In the genomic region with DNA sequence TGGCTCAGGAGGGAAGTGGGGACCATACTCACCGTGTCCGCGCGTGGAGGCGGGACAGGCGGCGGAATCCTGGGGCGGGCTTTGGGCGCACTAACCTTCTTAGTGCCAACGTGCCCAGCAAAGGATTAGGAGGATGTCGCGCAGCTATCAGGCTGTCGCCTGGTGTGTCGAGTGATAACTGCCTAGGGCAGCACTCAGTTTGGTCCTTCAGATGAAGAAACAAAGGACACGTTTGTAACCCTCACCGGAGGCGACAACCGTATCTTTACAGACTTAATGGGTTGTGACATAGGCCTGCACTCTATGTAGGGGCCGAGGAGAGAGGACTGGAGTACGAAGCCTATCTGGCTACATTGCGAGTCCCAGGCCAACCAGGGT, we compare ENCODE assay signal across 8 mouse cellular contexts. TPM values are rescaled to one million over a fixed set of nuclear protein-coding genes. Genes with fewer than 3 reads are reported as not detected.
DNase-seq lines count a peak whose midpoint lies in the region; ATAC-seq and TF ChIP-seq lines count a peak whose summit lies in the region.

No protein-coding gene starts in this region.

- intact Hi-C loops in left cerebral cortex, postnatal 10 days (cut with DNase I) = no loop called here

- peak overlapping the region; percentile 67 for H3K4me2 ChIP-seq in lung, postnatal 0 days (replicated peaks; ENCODE audit: low read depth, low read length)
- H3K4me2 ChIP-seq in limb, embryonic 12.5 days = peak overlapping the region; percentile 75

- TF ChIP-seq CTCF in lung, postnatal 0 days (IDR thresholded peaks at IDR 0.05) = no peak
- TF ChIP-seq CTCF in embryonic fibroblast, embryonic 13.5 days (IDR thresholded peaks at IDR 0.05; ENCODE audit: borderline replicate concordance, insufficient read depth, low read length) = no peak
- TF ChIP-seq CTCF in olfactory bulb, adult 2 months (IDR thresholded peaks at IDR 0.05; ENCODE audit: insufficient read depth, low read depth, low read length) = no peak

- H3K27me3 ChIP-seq in lung, postnatal 0 days (replicated peaks; ENCODE audit: insufficient read depth, low read length) = no peaks in the 10 kb centered on the region
- H3K27me3 ChIP-seq in limb, embryonic 12.5 days = no peaks in the 10 kb centered on the region

- H3K36me3 ChIP-seq in lung, postnatal 0 days (ENCODE audit: insufficient read depth, low read length) = no peaks in the 10 kb centered on the region
- H3K36me3 ChIP-seq in limb, embryonic 12.5 days = no peaks in the 10 kb centered on the region

- ATAC-seq in lung, postnatal 0 days = peak; percentile 13; the same call in 1 of the 2 replicates
- peak; percentile 22; the same call in 1 of the 2 replicates for ATAC-seq in limb, embryonic 12.5 days (ENCODE audit: insufficient number of reproducible peaks, insufficient read depth, low FRiP score, low TSS enrichment, low read depth)

- no peaks in the 10 kb centered on the region for H3K4me1 ChIP-seq in lung, postnatal 0 days (ENCODE audit: insufficient read depth, low read depth, low read length)
- H3K4me1 ChIP-seq in embryonic fibroblast, embryonic 13.5 days (ENCODE audit: control insufficient read depth, insufficient read depth, low read length) = no peaks in the 10 kb centered on the region
- H3K4me1 ChIP-seq in limb, embryonic 12.5 days (replicated peaks) = peaks cover 6% of the 10 kb centered on the region; the same call in 1 of the 2 replicates
- peaks cover 2% of the 10 kb centered on the region for H3K4me1 ChIP-seq in olfactory bulb, adult 2 months (ENCODE audit: control insufficient read depth, insufficient read depth, low read length)

- H3K4me3 ChIP-seq in lung, postnatal 0 days (ENCODE audit: low read depth, low read length) = peak overlapping the region; percentile 55
- H3K4me3 ChIP-seq in embryonic fibroblast, embryonic 13.5 days (ENCODE audit: insufficient read depth, low read length) = peak overlapping the region; percentile 81
- H3K4me3 ChIP-seq in limb, embryonic 12.5 days (replicated peaks) = peak overlapping the region; percentile 75
- H3K4me3 ChIP-seq in olfactory bulb, adult 2 months (ENCODE audit: insufficient read depth, low read depth, low read length) = peak overlapping the region; percentile 79

- no peak for TF ChIP-seq EP300 in lung, postnatal 0 days (IDR thresholded peaks at IDR 0.05)

- no peak overlapping the region for H3K27ac ChIP-seq in lung, postnatal 0 days (ENCODE audit: low read length)
- H3K27ac ChIP-seq in embryonic fibroblast, embryonic 13.5 days (ENCODE audit: insufficient read depth, low read length) = no peak overlapping the region
- H3K27ac ChIP-seq in limb, embryonic 12.5 days = no peak overlapping the region
- H3K27ac ChIP-seq in olfactory bulb, adult 2 months (ENCODE audit: insufficient read depth, low read depth, low read length) = no peak overlapping the region

- peak overlapping the region; percentile 20; the same call in 1 of the 2 replicates for H3K9ac ChIP-seq in lung, postnatal 0 days (replicated peaks; ENCODE audit: low read depth)
- H3K9ac ChIP-seq in limb, embryonic 12.5 days (replicated peaks) = peak overlapping the region; percentile 68

- no peaks in the 10 kb centered on the region for H3K9me3 ChIP-seq in lung, postnatal 0 days (ENCODE audit: low read length)
- no peaks in the 10 kb centered on the region for H3K9me3 ChIP-seq in limb, embryonic 12.5 days

- WGBS in lung, postnatal 0 days = 3% methylated on average over 21 of the region's 21 CpGs
- WGBS in limb, embryonic 12.5 days = 5% methylated on average over 21 of the region's 21 CpGs
- 2% methylated on average over 21 of the region's 21 CpGs for WGBS in olfactory bulb, adult 2 months

- no peak for DNase-seq in lung, postnatal 0 days (ENCODE audit: low spot score)
- DNase-seq in lung, postnatal 4 days = no peak
- DNase-seq in urinary bladder, postnatal 36 days (ENCODE audit: low spot score in 2 of 2) = no peak
- DNase-seq in frontal cortex, adult 2 months (ENCODE audit: extremely low spot score in 1 of 2, low spot score in 1 of 2) = no peak
- no peak for DNase-seq in left cerebral cortex, postnatal 10 days (ENCODE audit: extremely low spot score in 1 of 2, low spot score in 2 of 2)

- TF ChIP-seq POLR2A in embryonic fibroblast, embryonic 13.5 days (IDR thresholded peaks at IDR 0.05; ENCODE audit: low read depth, low read length) = no peak
- TF ChIP-seq POLR2A in olfactory bulb, adult 2 months (IDR thresholded peaks at IDR 0.05; ENCODE audit: insufficient read depth, low read depth, low read length) = no peak

RNA-seq across cellular contexts. Expression of gene Ubxn11, which starts 0.4 kb away (rescaled TPM):
- polyA plus RNA-seq in lung, postnatal 0 days (2015; fragmentation: Nextera tagmentation; extraction: Ambion mirVana) = 10.3 and 11.3 TPM in 2 replicates
- 2.6 TPM in 2 replicates for polyA plus RNA-seq in embryonic fibroblast, embryonic 13.5 days (2011; ENCODE audit: insufficient read length, low read depth, missing spikeins)
- polyA plus RNA-seq in limb, embryonic 12.5 days (2016; fragmentation: Nextera tagmentation; extraction: Ambion mirVana) = 9.6 and 10.4 TPM in 2 replicates
- not detected in 2 replicates for polyA plus RNA-seq in olfactory bulb, adult 2 months (2012; ENCODE audit: insufficient read depth, insufficient read length, low replicate concordance, missing spikeins)
- 42.6 and 43.1 TPM in 2 replicates for polyA plus RNA-seq in frontal cortex, adult 2 months (2012; rRNA removed)
- 10 to 100 TPM; 22.6 to 24.9 TPM for total RNA-seq in left cerebral cortex, postnatal 10 days (2021)

RNA-seq across cellular contexts. Expression of gene Cd52, which starts 7.8 kb away (rescaled TPM):
- 65.8 and 65.9 TPM in 2 replicates for polyA plus RNA-seq in lung, postnatal 0 days (2015; fragmentation: Nextera tagmentation; extraction: Ambion mirVana)
- polyA plus RNA-seq in embryonic fibroblast, embryonic 13.5 days (2011; ENCODE audit: insufficient read length, low read depth, missing spikeins) = 1.0 and 6.0 TPM in 2 replicates
- 7.7 and 7.9 TPM in 2 replicates for polyA plus RNA-seq in limb, embryonic 12.5 days (2016; fragmentation: Nextera tagmentation; extraction: Ambion mirVana)
- polyA plus RNA-seq in olfactory bulb, adult 2 months (2012; ENCODE audit: insufficient read depth, insufficient read length, low replicate concordance, missing spikeins) = not detected in 2 replicates
- polyA plus RNA-seq in frontal cortex, adult 2 months (2012; rRNA removed) = 5.6 and 7.1 TPM in 2 replicates
- total RNA-seq in left cerebral cortex, postnatal 10 days (2021) = 1 to 10 TPM; 1.3 to 1.6 TPM

RNA-seq across cellular contexts. Expression of gene Sh3bgrl3, which starts 25.9 kb away (rescaled TPM):
- polyA plus RNA-seq in lung, postnatal 0 days (2015; fragmentation: Nextera tagmentation; extraction: Ambion mirVana) = 476 and 513 TPM in 2 replicates
- 317 and 335 TPM in 2 replicates for polyA plus RNA-seq in embryonic fibroblast, embryonic 13.5 days (2011; ENCODE audit: insufficient read length, low read depth, missing spikeins)
- 318 and 336 TPM in 2 replicates for polyA plus RNA-seq in limb, embryonic 12.5 days (2016; fragmentation: Nextera tagmentation; extraction: Ambion mirVana)
- polyA plus RNA-seq in olfactory bulb, adult 2 months (2012; ENCODE audit: insufficient read depth, insufficient read length, low replicate concordance, missing spikeins) = 1,207 TPM in 1 of 2 replicates, not detected in the other
- 415 and 538 TPM in 2 replicates for polyA plus RNA-seq in frontal cortex, adult 2 months (2012; rRNA removed)
- 100 to 1,000 TPM; 217 to 225 TPM for total RNA-seq in left cerebral cortex, postnatal 10 days (2021)

RNA-seq across cellular contexts. Expression of gene Crybg2, which starts 42.1 kb away (rescaled TPM):
- polyA plus RNA-seq in lung, postnatal 0 days (2015; fragmentation: Nextera tagmentation; extraction: Ambion mirVana) = 2.8 and 3.1 TPM in 2 replicates
- not detected in 2 replicates for polyA plus RNA-seq in embryonic fibroblast, embryonic 13.5 days (2011; ENCODE audit: insufficient read length, low read depth, missing spikeins)
- polyA plus RNA-seq in limb, embryonic 12.5 days (2016; fragmentation: Nextera tagmentation; extraction: Ambion mirVana) = 5.6 and 6.1 TPM in 2 replicates
- not detected in 2 replicates for polyA plus RNA-seq in olfactory bulb, adult 2 months (2012; ENCODE audit: insufficient read depth, insufficient read length, low replicate concordance, missing spikeins)
- 2.6 TPM in 2 replicates for polyA plus RNA-seq in frontal cortex, adult 2 months (2012; rRNA removed)
- 1 to 10 TPM; 2.9 to 3.5 TPM for total RNA-seq in left cerebral cortex, postnatal 10 days (2021)

RNA-seq across cellular contexts. Expression of gene Zfp683, which starts 49.1 kb away (rescaled TPM):
- polyA plus RNA-seq in lung, postnatal 0 days (2015; fragmentation: Nextera tagmentation; extraction: Ambion mirVana) = not detected in 2 replicates
- polyA plus RNA-seq in embryonic fibroblast, embryonic 13.5 days (2011; ENCODE audit: insufficient read length, low read depth, missing spikeins) = not detected in 2 replicates
- not detected in 2 replicates for polyA plus RNA-seq in limb, embryonic 12.5 days (2016; fragmentation: Nextera tagmentation; extraction: Ambion mirVana)
- not detected in 2 replicates for polyA plus RNA-seq in olfactory bulb, adult 2 months (2012; ENCODE audit: insufficient read depth, insufficient read length, low replicate concordance, missing spikeins)
- polyA plus RNA-seq in frontal cortex, adult 2 months (2012; rRNA removed) = not detected in 2 replicates
- total RNA-seq in left cerebral cortex, postnatal 10 days (2021) = not detected
